Mouse (Mus musculus): ENCODE data around the gene Sugp1.
"Not testable (repeated sequence)": the region's sequence is repeated elsewhere in the genome, so short reads cannot be mapped to it uniquely, and the experiment has no call there.

The Sugp1 gene

GRCm38 (mm10) chr8:70043996-70044395 lies 1.4 kb downstream of the Sugp1 start:
- no peak for DNase-seq (ENCODE audit: low spot score)

GRCm38 (mm10) chr8:70049662-70050061 lies 7.0 kb downstream of the Sugp1 start:
- DNase-seq (ENCODE audit: low spot score) = no peak

GRCm38 (mm10) chr8:70050434-70050833 lies 7.8 kb downstream of the Sugp1 start:
- DNase-seq (ENCODE audit: low spot score) = not testable (repeated sequence)

- no peak for DNase-seq (ENCODE audit: low spot score)
Observed at GRCm38 (mm10) chr8:70057721-70058120, 15.1 kb downstream of the Sugp1 start.

DNA sequence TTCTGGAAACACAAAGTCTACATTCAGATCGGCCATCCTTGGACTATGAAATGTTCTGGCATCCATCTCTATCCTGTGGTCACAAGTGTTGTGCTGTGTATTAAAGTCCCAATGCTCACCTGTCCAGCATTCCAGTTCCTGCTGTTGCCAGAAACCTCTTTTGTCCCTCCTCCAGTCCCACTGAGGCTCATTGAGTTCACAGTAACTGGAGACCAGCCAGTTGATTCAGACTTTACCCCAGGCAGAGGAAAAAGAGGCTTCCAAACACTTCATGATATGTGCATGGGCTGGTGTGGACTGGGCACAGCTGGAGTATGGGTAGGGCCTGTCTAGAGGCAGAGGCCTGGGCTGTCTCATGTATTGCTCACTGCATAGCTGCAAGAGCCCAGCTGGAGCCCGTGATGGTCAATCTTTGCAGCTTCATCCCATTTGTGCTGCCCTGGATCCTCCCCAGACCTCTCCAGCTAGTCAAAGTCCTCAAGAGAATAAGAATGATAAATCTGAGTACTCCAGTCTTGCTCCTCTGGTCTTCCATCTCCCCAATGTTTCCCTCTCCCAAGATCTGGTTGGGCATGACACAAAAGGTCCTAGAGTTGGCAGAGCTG lies 29.3 kb downstream of the Sugp1 start:
- no peak for DNase-seq (ENCODE audit: low spot score)

DNA sequence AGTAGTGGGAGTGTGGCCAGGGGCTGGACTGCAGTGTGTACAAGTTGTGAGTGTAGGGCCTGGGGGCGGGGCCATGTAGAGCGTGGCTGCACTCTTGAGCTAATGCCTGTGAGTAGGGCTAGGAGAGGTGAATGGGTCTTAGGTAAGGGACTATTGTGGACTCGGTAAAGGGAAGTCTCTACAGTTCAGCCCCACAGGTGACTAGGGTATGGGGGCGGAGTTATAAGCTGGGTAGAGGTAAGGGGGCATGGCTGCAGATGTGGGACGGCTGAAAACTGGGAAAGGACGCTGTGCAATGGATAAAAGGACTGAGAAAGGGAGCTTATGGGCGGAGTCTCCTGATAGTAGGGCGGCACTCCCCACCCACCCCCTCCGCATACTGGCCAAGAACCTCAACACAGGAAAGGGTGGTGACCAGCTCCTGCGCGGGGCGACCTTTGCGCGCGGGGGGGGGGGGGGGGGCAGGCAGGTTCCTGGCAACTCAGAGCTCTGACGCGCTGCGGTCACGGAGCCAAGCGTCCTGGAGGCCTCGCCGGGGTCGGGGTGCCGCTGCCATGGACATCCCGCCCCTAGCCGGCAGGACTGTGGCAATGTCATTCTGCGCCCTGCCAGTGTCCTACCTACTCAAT lies 29.9 kb downstream of the Sugp1 start, which contains the start of gene Tm6sf2:
TSS of gene Tm6sf2 (plus strand) at position 484 of the 629 bp plus-strand sequence.
- peak; percentile 22 for DNase-seq (ENCODE audit: low spot score)

GRCm38 (mm10) chr8:70073120-70073519 lies 30.5 kb downstream of the Sugp1 start:
- no peak for DNase-seq (ENCODE audit: low spot score)

- DNase-seq (ENCODE audit: low spot score) = no peak
Observed at GRCm38 (mm10) chr8:70073682-70074081, 31.1 kb downstream of the Sugp1 start.

- DNase-seq (ENCODE audit: low spot score) = no peak
Observed at GRCm38 (mm10) chr8:70081976-70082375, 39.4 kb downstream of the Sugp1 start.

DNA sequence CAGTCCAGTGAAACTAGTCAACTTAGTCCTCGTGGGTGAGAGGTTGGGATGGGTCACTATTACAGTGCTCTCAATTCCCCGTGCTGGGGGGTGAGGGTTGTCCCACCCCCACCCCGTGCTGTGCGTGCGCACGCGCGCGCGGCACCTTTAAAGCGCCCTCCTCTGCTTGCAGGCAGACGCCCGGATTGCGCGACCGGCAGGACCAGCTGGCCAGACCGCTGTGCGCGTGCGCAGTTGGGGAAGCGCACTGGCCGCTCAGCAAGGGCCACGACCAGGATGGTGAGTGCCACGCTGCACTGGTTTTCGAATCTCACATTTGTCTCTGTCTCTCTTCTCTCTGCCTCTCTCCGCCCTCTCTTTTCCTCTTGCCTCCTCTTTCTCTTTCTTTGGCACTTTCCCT lies 40.7 kb downstream of the Sugp1 start, which contains the start of gene Hapln4:
TSS of gene Hapln4 (plus strand) at position 173 of the 400 bp plus-strand sequence.
- DNase-seq (ENCODE audit: low spot score) = no peak

GRCm38 (mm10) chr8:70084191-70085065 lies 41.8 kb downstream of the Sugp1 start:
- DNase-seq (ENCODE audit: low spot score) = no peak

DNA sequence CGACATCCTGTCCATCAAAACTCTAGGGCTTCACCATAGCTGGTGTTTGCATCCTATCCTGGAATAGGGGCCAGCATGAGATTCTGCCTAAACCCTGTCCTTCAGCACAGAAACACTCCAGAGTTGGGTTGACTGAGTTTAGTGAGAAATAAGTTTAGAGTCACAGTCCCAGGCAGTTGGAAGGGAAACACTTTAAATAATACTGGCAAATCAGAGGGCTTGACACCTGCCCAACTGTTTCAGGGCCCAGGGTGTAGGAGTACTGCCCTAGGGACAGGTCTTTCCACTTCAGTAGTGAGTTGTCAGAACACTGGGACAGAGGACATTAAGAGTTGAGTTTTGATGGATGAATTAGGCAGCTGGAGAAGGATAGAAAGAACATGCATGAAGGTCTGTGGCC lies 43.5 kb downstream of the Sugp1 start:
- no peak for DNase-seq (ENCODE audit: low spot score)

DNA sequence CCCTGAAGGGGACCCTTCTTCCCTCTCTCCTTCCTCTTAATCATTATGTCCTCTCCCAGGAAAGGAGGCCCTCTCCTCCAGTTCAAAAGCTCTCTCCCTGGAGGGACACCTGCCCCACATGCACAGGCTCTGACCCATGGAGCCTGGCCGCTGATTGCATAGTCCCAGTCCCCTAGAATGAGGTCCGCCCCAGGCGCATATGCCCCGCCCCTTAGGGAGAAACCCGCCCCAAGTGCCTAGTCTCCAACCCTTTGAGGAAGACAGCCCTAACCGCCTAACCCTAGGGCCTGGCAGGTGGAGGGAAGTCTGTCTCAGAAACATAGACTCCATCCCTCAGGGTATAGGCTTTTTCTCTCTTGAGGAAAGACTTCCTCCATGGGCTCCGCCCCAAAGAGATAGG lies 44.6 kb downstream of the Sugp1 start:
- DNase-seq (ENCODE audit: low spot score) = no peak

DNA sequence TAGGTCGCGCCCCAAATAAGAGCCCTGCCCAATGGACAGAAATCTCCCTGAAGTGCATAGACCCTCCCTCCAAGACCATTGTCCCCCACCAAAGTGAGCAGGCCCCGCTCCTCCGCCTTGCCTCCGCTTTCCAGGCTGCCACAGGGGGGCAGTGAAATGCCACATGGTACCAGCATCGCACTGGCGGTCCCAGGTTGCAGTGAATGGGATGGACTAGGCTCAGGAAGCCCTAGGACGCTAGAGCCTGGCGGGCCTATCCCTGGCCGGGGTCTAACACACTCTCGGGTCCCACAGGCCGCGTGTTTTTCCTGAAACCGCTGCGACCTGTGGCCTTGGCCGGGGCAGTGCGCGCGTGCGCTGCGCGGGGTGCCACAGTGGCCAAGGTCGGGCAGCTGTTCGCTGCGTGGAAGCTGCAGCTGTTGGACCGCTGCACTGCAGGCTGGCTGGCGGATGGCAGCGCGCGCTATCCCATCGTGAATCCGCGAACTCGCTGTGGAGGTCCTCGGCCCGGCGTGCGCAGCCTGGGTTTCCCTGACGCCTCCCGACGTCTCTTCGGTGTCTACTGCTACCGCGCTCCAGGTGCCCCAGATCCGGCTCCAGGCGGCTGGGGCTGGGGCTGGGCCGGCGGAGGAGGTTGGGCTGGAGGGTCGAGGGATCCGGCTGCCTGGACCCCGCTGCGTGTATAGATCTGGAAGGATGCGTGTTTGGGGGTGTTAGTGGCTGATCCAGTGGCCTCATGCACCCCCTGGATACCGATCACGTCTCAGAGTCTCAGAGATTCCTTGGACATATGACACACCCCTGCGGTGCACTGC lies 45.4 kb downstream of the Sugp1 start:
- DNase-seq (ENCODE audit: low spot score) = no peak

GRCm38 (mm10) chr8:70089296-70089960 lies 46.8 kb downstream of the Sugp1 start:
- no peak for DNase-seq (ENCODE audit: low spot score)

GRCm38 (mm10) chr8:70092786-70093185 lies 50.2 kb downstream of the Sugp1 start:
- DNase-seq (ENCODE audit: low spot score) = no peak

DNA sequence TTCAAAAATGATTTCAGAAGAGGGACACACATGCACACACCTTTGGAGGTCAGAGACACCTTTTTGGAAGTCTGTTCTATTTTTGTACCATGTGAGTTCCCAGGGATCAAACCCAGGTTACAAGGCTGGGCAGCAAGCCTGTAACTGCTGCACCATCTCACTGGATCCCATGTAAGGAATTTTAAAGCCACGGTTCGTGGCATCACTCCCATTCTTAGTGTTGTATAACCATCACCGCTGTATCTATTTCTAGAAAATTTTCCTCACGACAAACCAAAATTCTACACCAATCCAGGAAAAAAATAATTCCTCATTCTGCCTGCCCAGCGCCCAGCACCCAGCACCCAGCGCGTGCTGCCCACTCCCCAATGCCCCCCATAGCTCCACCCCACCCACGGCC lies 56.7 kb downstream of the Sugp1 start:
- no peak for DNase-seq (ENCODE audit: low spot score)

DNA sequence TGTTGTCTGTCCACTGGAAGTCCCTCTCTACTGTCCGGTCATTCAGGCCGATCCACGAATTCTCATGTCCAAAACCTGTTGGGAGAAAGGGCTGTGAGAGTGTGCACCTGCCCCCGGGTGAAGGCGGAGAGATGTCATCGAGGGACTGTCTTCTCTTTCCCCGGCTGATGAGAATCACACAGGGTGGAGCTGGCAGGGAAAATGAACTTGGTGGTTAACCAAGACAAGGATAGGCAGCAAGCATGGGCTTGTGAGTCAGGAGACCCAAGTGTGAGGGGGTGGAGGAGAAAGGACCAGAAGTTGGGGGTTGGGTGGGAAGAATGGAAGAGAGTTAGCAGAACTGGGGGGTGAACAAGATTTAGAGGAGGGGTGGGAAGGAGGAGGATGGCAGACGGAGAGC lies 57.6 kb downstream of the Sugp1 start:
- DNase-seq (ENCODE audit: low spot score) = no peak

- DNase-seq (ENCODE audit: low spot score) = no peak
Observed at GRCm38 (mm10) chr8:70104506-70104905, 61.9 kb downstream of the Sugp1 start.

GRCm38 (mm10) chr8:70104922-70105321 lies 62.3 kb downstream of the Sugp1 start:
- no peak for DNase-seq (ENCODE audit: low spot score)

DNA sequence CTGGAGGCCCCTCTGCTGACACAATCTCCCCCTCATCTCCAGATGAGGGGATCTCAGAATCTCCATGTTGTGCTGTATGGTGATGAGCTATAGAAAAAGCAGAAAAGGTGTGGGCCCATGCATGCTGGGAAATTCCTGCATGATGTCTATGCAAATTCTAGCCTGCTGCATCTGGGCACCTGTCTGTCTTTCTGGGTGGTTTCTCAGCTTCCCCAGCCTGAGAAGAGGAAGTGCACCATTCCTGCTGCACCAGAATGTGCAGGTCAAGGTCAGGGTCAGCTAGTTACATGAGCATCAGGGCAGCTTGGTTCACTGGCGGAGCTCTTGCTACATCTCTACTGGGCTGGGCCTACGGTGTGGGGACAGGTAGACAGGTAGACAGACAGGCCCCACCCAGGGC lies 67.8 kb downstream of the Sugp1 start:
- no peak for DNase-seq (ENCODE audit: low spot score)

All from ovary, postnatal 14 days (tissue).